Mouse (Mus musculus) megakaryocyte, embryonic 14.5 days (primary cell): Measurements from ENCODE around the gene Tarbp2.

Source experiments
- FLI1 ChIP-seq: IDR thresholded peaks from 2 replicates; pipeline ENCODE4 v1.6.1; 2012; ENCODE audit warnings: low read length, inconsistent platforms, mixed read lengths
- GATA1 ChIP-seq: IDR thresholded peaks from 3 replicates; pipeline ENCODE4 v1.6.1; 2012; ENCODE audit warnings: mixed read lengths, low read length, inconsistent platforms, borderline replicate concordance

DNA sequence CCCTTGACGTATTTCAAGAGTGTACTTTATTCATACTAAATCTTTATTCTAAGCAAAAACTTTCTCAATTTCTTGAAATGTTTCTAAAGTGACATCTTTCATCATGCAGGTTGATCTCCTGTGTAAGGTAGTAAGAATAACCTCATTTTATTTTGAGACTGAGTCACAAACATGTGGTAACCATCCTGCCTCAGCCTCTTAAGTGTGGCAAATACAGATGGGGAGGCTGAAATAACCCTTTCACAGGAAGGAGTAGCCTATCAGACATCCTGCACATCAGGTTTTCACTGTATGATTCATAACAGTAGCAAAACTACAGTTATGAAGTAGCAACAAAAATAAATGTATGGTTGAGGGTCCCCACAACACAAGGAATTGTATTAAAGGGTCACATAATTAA is 37.6 kb downstream of the Tarbp2 start:
- TF ChIP-seq GATA1 (no peak), FLI1 (no peak)
